Mouse (Mus musculus): ENCODE results near the gene Kcnq1. TPM values are rescaled to one million over a fixed set of nuclear protein-coding genes. Genes with fewer than 3 reads are reported as not detected.
A peak's percentile ranks its signal among the peaks of the same experiment; 100 is the strongest.

Gene Kcnq1
- polyA plus RNA-seq, 1 experiment from 2014 or later = 10.5 TPM

DNA sequence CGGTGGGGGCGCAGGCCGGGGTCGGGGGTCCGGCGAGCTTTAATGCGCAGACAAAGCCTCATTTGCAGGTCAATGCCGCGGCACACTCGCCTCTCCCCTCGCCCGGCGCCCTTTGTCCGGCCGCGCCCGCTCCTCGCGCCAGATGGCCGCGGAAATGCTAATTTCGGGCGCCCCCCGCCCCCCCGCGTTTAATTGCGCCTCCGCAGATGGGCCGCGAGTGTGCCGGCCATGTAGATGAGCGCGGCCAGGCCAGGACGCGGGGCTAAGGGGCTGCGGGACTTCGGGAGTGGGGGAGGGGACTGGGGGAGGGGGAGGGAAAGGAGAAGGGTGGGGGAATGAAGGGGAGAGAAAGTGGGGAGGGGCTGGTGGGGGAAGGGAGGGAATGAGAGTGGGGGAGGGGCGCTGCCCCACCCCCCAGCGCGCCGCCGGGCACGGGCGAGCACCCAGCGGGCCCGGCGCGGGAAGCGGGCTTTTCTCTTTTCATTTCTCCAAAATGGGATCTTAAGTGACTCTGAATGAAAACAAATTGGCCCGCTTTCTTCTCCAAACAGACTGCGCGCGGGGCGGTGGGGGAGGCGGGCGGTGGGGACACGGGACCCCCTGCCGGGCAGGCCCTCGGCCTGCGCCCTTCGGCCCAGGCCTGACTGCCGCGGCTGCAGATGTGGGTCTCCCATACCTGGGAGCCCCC, 331.9 kb downstream of the Kcnq1 start:
- H3K4me2 ChIP-seq (replicated peaks; ENCODE audit: low read depth) = peak overlapping the region; percentile 84
- 3% methylated on average over 60 of the region's 63 CpGs for WGBS
- peaks cover 10% of the 10 kb centered on the region for H3K27me3 ChIP-seq (replicated peaks; ENCODE audit: control insufficient read depth, insufficient read depth, low read length)
- peak overlapping the region; percentile 50 for H3K4me3 ChIP-seq (ENCODE audit: low read depth, low read length)
- peak overlapping the region; percentile 51 for H3K9ac ChIP-seq (ENCODE audit: low read depth, low read length)
- ATAC-seq = 0 out of 2 replicates have a peak, but pooled peaks have one; percentile 29
- no peak overlapping the region; the same call in 1 of the 2 replicates for H3K27ac ChIP-seq (ENCODE audit: low read depth, low read length)
- no peaks in the 10 kb centered on the region for H3K36me3 ChIP-seq (ENCODE audit: control insufficient read depth, insufficient read depth)
- H3K4me1 ChIP-seq (replicated peaks; ENCODE audit: control insufficient read depth, insufficient read depth, low read length) = no peaks in the 10 kb centered on the region
- no peaks in the 10 kb centered on the region for H3K9me3 ChIP-seq (ENCODE audit: control insufficient read depth)
- 0 out of 2 replicates have a peak, but pooled peaks have one; percentile 6 for TF ChIP-seq CTCF (IDR thresholded peaks at IDR 0.05; ENCODE audit: low read depth)

DNA sequence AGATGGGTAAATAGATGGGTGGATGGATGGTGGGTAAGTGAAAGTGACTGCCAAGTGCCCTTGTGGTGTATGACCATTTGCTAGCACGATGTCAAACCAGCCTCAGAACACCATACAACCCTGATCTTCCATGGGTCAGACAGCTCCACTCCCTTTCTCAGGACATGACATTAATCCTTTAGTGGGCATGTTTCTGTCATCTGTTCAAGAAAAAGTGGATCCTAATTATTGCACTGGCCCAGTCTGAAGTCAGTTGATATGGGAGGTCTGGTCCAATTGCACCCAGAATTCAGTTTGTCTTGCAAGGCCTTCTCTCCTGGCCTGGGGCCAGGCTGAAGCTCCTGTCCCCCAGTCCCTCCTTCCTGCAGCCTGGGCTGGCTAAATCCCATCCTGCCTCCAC, 332.8 kb downstream of the Kcnq1 start:
- no peak overlapping the region for H3K4me2 ChIP-seq (replicated peaks; ENCODE audit: low read depth)

DNA sequence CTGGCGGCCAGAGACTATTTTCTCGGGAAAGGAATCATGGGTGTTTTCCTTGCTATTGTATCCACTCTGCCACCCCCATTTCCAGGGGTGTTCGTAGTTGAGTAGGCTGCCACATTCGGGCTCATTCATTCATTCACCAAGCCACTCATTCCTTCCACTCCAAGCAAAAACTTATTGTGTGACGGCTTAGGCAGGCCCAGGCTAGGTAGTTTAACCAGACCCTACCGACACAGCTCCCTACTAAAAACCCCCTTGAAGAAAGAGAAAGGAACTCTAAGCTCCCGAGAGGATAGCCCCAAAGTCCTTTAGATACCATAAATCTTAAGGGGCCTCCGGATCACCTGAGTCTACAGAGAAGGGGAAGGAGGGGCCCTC, 338.4 kb downstream of the Kcnq1 start:
- TF ChIP-seq CTCF (IDR thresholded peaks at IDR 0.05; ENCODE audit: low read depth) = no peak
- Histone ChIP-seq H3K9me3 (ENCODE audit: control insufficient read depth) (no peaks in the 10 kb centered on the region), H3K4me3 (ENCODE audit: low read depth, low read length) (no peak overlapping the region), H3K4me2 (replicated peaks; ENCODE audit: low read depth) (no peak overlapping the region), H3K27me3 (replicated peaks; ENCODE audit: control insufficient read depth, insufficient read depth, low read length) (peaks cover 37% of the 10 kb centered on the region), H3K9ac (ENCODE audit: low read depth, low read length) (no peak overlapping the region), H3K4me1 (replicated peaks; ENCODE audit: control insufficient read depth, insufficient read depth, low read length) (peaks cover 4% of the 10 kb centered on the region; the same call in 1 of the 2 replicates), H3K27ac (ENCODE audit: low read depth, low read length) (no peak overlapping the region), H3K36me3 (ENCODE audit: control insufficient read depth, insufficient read depth) (no peaks in the 10 kb centered on the region)
- ATAC-seq = no peak
- whole genome bisulfite sequencing = 68% methylated on average over 8 of the region's 8 CpGs

More for the DNA sequence above, 332.8 kb downstream of the Kcnq1 start:
- TF ChIP-seq CTCF (IDR thresholded peaks at IDR 0.05; ENCODE audit: low read depth) = no peak
- 62% methylated on average over 1 of the region's 1 CpGs for WGBS
- Histone ChIP-seq H3K4me3 (ENCODE audit: low read depth, low read length) (no peak overlapping the region), H3K9me3 (ENCODE audit: control insufficient read depth) (no peaks in the 10 kb centered on the region), H3K36me3 (ENCODE audit: control insufficient read depth, insufficient read depth) (no peaks in the 10 kb centered on the region), H3K27me3 (replicated peaks; ENCODE audit: control insufficient read depth, insufficient read depth, low read length) (peaks cover 10% of the 10 kb centered on the region), H3K9ac (ENCODE audit: low read depth, low read length) (no peak overlapping the region), H3K27ac (ENCODE audit: low read depth, low read length) (no peak overlapping the region), H3K4me1 (replicated peaks; ENCODE audit: control insufficient read depth, insufficient read depth, low read length) (no peaks in the 10 kb centered on the region)
- no peak for ATAC-seq

GRCm38 (mm10) chr7:143444955-143445648, 338.9 kb downstream of the Kcnq1 start:
- ATAC-seq = 0 out of 2 replicates have a peak, but pooled peaks have one; percentile 16
- Histone ChIP-seq H3K27ac (ENCODE audit: low read depth, low read length) (no peak overlapping the region), H3K9me3 (ENCODE audit: control insufficient read depth) (no peaks in the 10 kb centered on the region), H3K27me3 (replicated peaks; ENCODE audit: control insufficient read depth, insufficient read depth, low read length) (peaks cover 37% of the 10 kb centered on the region), H3K36me3 (ENCODE audit: control insufficient read depth, insufficient read depth) (no peaks in the 10 kb centered on the region), H3K9ac (ENCODE audit: low read depth, low read length) (peak overlapping the region; percentile 8), H3K4me3 (ENCODE audit: low read depth, low read length) (peak overlapping the region; percentile 39), H3K4me1 (replicated peaks; ENCODE audit: control insufficient read depth, insufficient read depth, low read length) (peaks cover 4% of the 10 kb centered on the region; the same call in 1 of the 2 replicates), H3K4me2 (replicated peaks; ENCODE audit: low read depth) (peak overlapping the region; percentile 69)
- 11% methylated on average over 55 of the region's 55 CpGs for WGBS
- no peak for TF ChIP-seq CTCF (IDR thresholded peaks at IDR 0.05; ENCODE audit: low read depth)

GRCm38 (mm10) chr7:143445651-143446460, 339.7 kb downstream of the Kcnq1 start:
- H3K4me2 ChIP-seq (replicated peaks; ENCODE audit: low read depth) = peak overlapping the region; percentile 69
- 0 out of 2 replicates have a peak, but pooled peaks have one; percentile 41 for ATAC-seq
- H3K4me1 ChIP-seq (replicated peaks; ENCODE audit: control insufficient read depth, insufficient read depth, low read length) = peaks cover 4% of the 10 kb centered on the region; the same call in 1 of the 2 replicates
- peak; percentile 38 for TF ChIP-seq CTCF (IDR thresholded peaks at IDR 0.05; ENCODE audit: low read depth)
- H3K27me3 ChIP-seq (replicated peaks; ENCODE audit: control insufficient read depth, insufficient read depth, low read length) = peaks cover 37% of the 10 kb centered on the region
- H3K9me3 ChIP-seq (ENCODE audit: control insufficient read depth) = no peaks in the 10 kb centered on the region
- 16% methylated on average over 44 of the region's 53 CpGs for WGBS
- no peaks in the 10 kb centered on the region for H3K36me3 ChIP-seq (ENCODE audit: control insufficient read depth, insufficient read depth)
- no peak overlapping the region for H3K27ac ChIP-seq (ENCODE audit: low read depth, low read length)
- peak overlapping the region; percentile 39 for H3K4me3 ChIP-seq (ENCODE audit: low read depth, low read length)
- H3K9ac ChIP-seq (ENCODE audit: low read depth, low read length) = peak overlapping the region; percentile 8; the same call in 1 of the 2 replicates
